Mouse (Mus musculus): ENCODE measurements at regions not wholly inside any gene's neighbourhood (a gene's known extent, or its start where the extent isn't known, plus 50 kb on each side); places are given as distances from the start of the nearest gene placed in this dataset.

GRCm38 (mm10) chr9:46593444-46593843, 273.7 kb upstream of the 4931429L15Rik start:
- Histone ChIP-seq H3K79me3 (ENCODE audit: low read depth) (no peaks in the 10 kb centered on the region), H3K27me3 (ENCODE audit: control insufficient read depth, insufficient read depth, insufficient read length) (no peaks in the 10 kb centered on the region), H3K79me2 (ENCODE audit: control insufficient read depth, insufficient read depth) (no peaks in the 10 kb centered on the region), H3ac (ENCODE audit: control insufficient read depth, insufficient read length, low read depth) (no peak overlapping the region), H3K36me3 (ENCODE audit: control insufficient read depth, insufficient read depth) (no peaks in the 10 kb centered on the region), H3K4me3 (ENCODE audit: insufficient read depth, poor library complexity, severe bottlenecking) (no peak overlapping the region)
- no peak for TF ChIP-seq FOSL1 (IDR thresholded peaks at IDR 0.05; ENCODE audit: insufficient read depth, low read length, poor library complexity, severe bottlenecking)
- TF ChIP-seq CEBPB (IDR thresholded peaks at IDR 0.05; ENCODE audit: low read depth): no peak
- TF ChIP-seq MYOG (IDR thresholded peaks at IDR 0.05; ENCODE audit: control insufficient read depth, extremely low read depth, insufficient read length): no peak
- no peak for TF ChIP-seq MAX (IDR thresholded peaks at IDR 0.05)
- TF ChIP-seq CTCF (IDR thresholded peaks at IDR 0.05; ENCODE audit: control insufficient read depth, insufficient read depth, insufficient read length): no peak
- TF ChIP-seq USF1 (IDR thresholded peaks at IDR 0.05; ENCODE audit: low read depth): no peak
- no peak for TF ChIP-seq MYOD1 (IDR thresholded peaks at IDR 0.05; ENCODE audit: control insufficient read depth, insufficient read length, low read depth)

GRCm38 (mm10) chr9:46592908-46593307, 273.1 kb upstream of the 4931429L15Rik start:
- no peak for TF ChIP-seq USF1 (IDR thresholded peaks at IDR 0.05; ENCODE audit: low read depth)
- no peak for TF ChIP-seq CEBPB (IDR thresholded peaks at IDR 0.05; ENCODE audit: low read depth)
- no peak for TF ChIP-seq MYOG (IDR thresholded peaks at IDR 0.05; ENCODE audit: control insufficient read depth, extremely low read depth, insufficient read length)
- no peak for TF ChIP-seq MYOD1 (IDR thresholded peaks at IDR 0.05; ENCODE audit: control insufficient read depth, insufficient read length, low read depth)
- no peak for TF ChIP-seq MAX (IDR thresholded peaks at IDR 0.05)
- no peak for TF ChIP-seq CTCF (IDR thresholded peaks at IDR 0.05; ENCODE audit: control insufficient read depth, insufficient read depth, insufficient read length)
- no peak for TF ChIP-seq FOSL1 (IDR thresholded peaks at IDR 0.05; ENCODE audit: insufficient read depth, low read length, poor library complexity, severe bottlenecking)
- H3K79me3 ChIP-seq (ENCODE audit: low read depth): no peaks in the 10 kb centered on the region

DNA sequence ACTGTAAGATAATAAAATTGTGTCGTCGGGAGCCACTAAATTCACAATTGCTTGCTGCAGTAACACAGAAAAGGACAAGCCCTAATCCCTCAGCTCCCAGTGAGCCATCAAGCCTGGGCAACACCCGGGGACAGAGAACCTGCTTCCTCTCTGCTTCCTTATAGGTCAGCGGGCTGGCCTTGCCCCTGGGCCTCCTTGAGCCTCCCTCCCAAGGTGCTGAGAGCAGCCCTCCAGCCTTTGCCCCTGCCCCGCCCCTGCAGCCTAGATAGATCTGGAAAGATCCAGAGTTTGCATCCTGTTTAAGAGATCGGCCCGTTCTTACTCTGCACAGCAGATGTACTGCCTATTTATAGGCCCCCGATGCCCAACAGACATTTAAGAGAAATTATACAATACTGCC, 267.0 kb upstream of the 4931429L15Rik start:
- no peaks in the 10 kb centered on the region for H3K36me3 ChIP-seq (ENCODE audit: control insufficient read depth, insufficient read depth)
- H3ac ChIP-seq (ENCODE audit: control insufficient read depth, insufficient read length, low read depth): no peak overlapping the region
- H3K79me3 ChIP-seq (ENCODE audit: low read depth): no peaks in the 10 kb centered on the region
- no peak overlapping the region for H3K4me3 ChIP-seq (ENCODE audit: insufficient read depth, poor library complexity, severe bottlenecking)
- no peaks in the 10 kb centered on the region for H3K27me3 ChIP-seq (ENCODE audit: control insufficient read depth, insufficient read depth, insufficient read length)
- TF ChIP-seq USF1 (IDR thresholded peaks at IDR 0.05; ENCODE audit: low read depth): no peak
- TF ChIP-seq FOSL1 (IDR thresholded peaks at IDR 0.05; ENCODE audit: insufficient read depth, low read length, poor library complexity, severe bottlenecking): no peak
- TF ChIP-seq CEBPB (IDR thresholded peaks at IDR 0.05; ENCODE audit: low read depth): no peak
- TF ChIP-seq MYOD1 (IDR thresholded peaks at IDR 0.05; ENCODE audit: control insufficient read depth, insufficient read length, low read depth): no peak
- no peaks in the 10 kb centered on the region for H3K79me2 ChIP-seq (ENCODE audit: control insufficient read depth, insufficient read depth)

More at GRCm38 (mm10) chr9:46592908-46593307, 273.1 kb upstream of the 4931429L15Rik start:
- Histone ChIP-seq H3K36me3 (ENCODE audit: control insufficient read depth, insufficient read depth) (no peaks in the 10 kb centered on the region), H3K79me2 (ENCODE audit: control insufficient read depth, insufficient read depth) (no peaks in the 10 kb centered on the region), H3ac (ENCODE audit: control insufficient read depth, insufficient read length, low read depth) (no peak overlapping the region), H3K27me3 (ENCODE audit: control insufficient read depth, insufficient read depth, insufficient read length) (no peaks in the 10 kb centered on the region), H3K4me3 (ENCODE audit: insufficient read depth, poor library complexity, severe bottlenecking) (no peak overlapping the region)

DNA sequence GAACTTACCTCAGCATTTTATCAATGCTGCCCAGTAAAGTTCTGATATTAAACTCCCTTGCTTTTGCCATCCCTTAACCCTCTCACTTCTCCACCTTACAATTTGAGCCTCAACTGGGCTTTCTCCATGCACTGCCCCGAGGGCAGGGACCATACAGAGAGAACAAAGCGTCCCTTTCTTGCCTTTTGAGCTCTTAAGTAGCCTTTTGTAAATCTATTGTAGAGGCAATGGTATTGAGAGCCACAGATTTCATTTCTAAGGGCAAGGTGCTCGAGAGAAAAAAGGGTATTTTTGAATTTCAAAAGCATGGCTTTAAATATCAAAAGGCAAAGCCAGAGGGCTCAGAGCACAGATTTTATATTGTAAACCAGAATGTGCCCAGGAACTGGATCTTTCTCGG, 262.1 kb upstream of the 4931429L15Rik start:
- Histone ChIP-seq H3ac (ENCODE audit: control insufficient read depth, insufficient read length, low read depth) (no peak overlapping the region), H3K79me3 (ENCODE audit: low read depth) (no peaks in the 10 kb centered on the region), H3K27me3 (ENCODE audit: control insufficient read depth, insufficient read depth, insufficient read length) (no peaks in the 10 kb centered on the region), H3K79me2 (ENCODE audit: control insufficient read depth, insufficient read depth) (no peaks in the 10 kb centered on the region), H3K36me3 (ENCODE audit: control insufficient read depth, insufficient read depth) (no peaks in the 10 kb centered on the region), H3K4me3 (ENCODE audit: insufficient read depth, poor library complexity, severe bottlenecking) (no peak overlapping the region)
- no peak for TF ChIP-seq MAX (IDR thresholded peaks at IDR 0.05)
- TF ChIP-seq USF1 (IDR thresholded peaks at IDR 0.05; ENCODE audit: low read depth): no peak
- no peak for TF ChIP-seq CTCF (IDR thresholded peaks at IDR 0.05; ENCODE audit: control insufficient read depth, insufficient read depth, insufficient read length)
- no peak for TF ChIP-seq CEBPB (IDR thresholded peaks at IDR 0.05; ENCODE audit: low read depth)
- TF ChIP-seq MYOG (IDR thresholded peaks at IDR 0.05; ENCODE audit: control insufficient read depth, extremely low read depth, insufficient read length): no peak
- no peak for TF ChIP-seq MYOD1 (IDR thresholded peaks at IDR 0.05; ENCODE audit: control insufficient read depth, insufficient read length, low read depth)
- TF ChIP-seq FOSL1 (IDR thresholded peaks at IDR 0.05; ENCODE audit: insufficient read depth, low read length, poor library complexity, severe bottlenecking): no peak

DNA sequence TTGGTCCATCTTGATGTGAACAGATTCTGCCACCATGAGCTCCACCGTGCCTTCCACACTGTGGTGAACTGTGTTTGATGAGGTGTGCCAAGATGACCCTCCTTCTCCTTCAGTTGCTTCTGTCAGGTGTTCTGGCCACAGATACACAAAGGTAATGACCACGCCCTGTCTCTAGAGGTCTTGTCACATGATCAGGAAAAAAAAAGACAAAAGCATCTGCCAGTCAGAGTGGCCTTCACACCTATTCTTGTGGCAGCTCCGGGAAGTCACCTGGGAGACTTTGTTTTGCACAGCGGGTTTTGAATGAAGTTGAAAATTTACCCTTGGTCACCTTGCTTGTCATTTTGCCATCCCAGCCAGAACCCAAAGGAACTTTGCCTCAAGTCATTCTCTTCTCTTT, 242.5 kb upstream of the 4931429L15Rik start:
- H3ac ChIP-seq (ENCODE audit: control insufficient read depth, insufficient read length, low read depth): no peak overlapping the region
- H3K36me3 ChIP-seq (ENCODE audit: control insufficient read depth, insufficient read depth): no peaks in the 10 kb centered on the region
- no peaks in the 10 kb centered on the region for H3K79me3 ChIP-seq (ENCODE audit: low read depth)
- TF ChIP-seq FOSL1 (IDR thresholded peaks at IDR 0.05; ENCODE audit: insufficient read depth, low read length, poor library complexity, severe bottlenecking) (no peak), CTCF (IDR thresholded peaks at IDR 0.05; ENCODE audit: control insufficient read depth, insufficient read depth, insufficient read length) (no peak), CEBPB (IDR thresholded peaks at IDR 0.05; ENCODE audit: low read depth) (no peak), MAX (IDR thresholded peaks at IDR 0.05) (no peak), MYOG (IDR thresholded peaks at IDR 0.05; ENCODE audit: control insufficient read depth, extremely low read depth, insufficient read length) (no peak), MYOD1 (IDR thresholded peaks at IDR 0.05; ENCODE audit: control insufficient read depth, insufficient read length, low read depth) (no peak), USF1 (IDR thresholded peaks at IDR 0.05; ENCODE audit: low read depth) (no peak)
- no peaks in the 10 kb centered on the region for H3K27me3 ChIP-seq (ENCODE audit: control insufficient read depth, insufficient read depth, insufficient read length)
- no peaks in the 10 kb centered on the region for H3K79me2 ChIP-seq (ENCODE audit: control insufficient read depth, insufficient read depth)
- no peak overlapping the region for H3K4me3 ChIP-seq (ENCODE audit: insufficient read depth, poor library complexity, severe bottlenecking)

- Histone ChIP-seq H3K36me3 (ENCODE audit: control insufficient read depth, insufficient read depth) (no peaks in the 10 kb centered on the region), H3K79me3 (ENCODE audit: low read depth) (no peaks in the 10 kb centered on the region), H3K4me3 (ENCODE audit: insufficient read depth, poor library complexity, severe bottlenecking) (no peak overlapping the region), H3ac (ENCODE audit: control insufficient read depth, insufficient read length, low read depth) (no peak overlapping the region), H3K79me2 (ENCODE audit: control insufficient read depth, insufficient read depth) (no peaks in the 10 kb centered on the region), H3K27me3 (ENCODE audit: control insufficient read depth, insufficient read depth, insufficient read length) (no peaks in the 10 kb centered on the region)
- TF ChIP-seq MYOG (IDR thresholded peaks at IDR 0.05; ENCODE audit: control insufficient read depth, extremely low read depth, insufficient read length) (no peak), MAX (IDR thresholded peaks at IDR 0.05) (no peak), USF1 (IDR thresholded peaks at IDR 0.05; ENCODE audit: low read depth) (no peak), MYOD1 (IDR thresholded peaks at IDR 0.05; ENCODE audit: control insufficient read depth, insufficient read length, low read depth) (no peak), CEBPB (IDR thresholded peaks at IDR 0.05; ENCODE audit: low read depth) (no peak), CTCF (IDR thresholded peaks at IDR 0.05; ENCODE audit: control insufficient read depth, insufficient read depth, insufficient read length) (no peak), FOSL1 (IDR thresholded peaks at IDR 0.05; ENCODE audit: insufficient read depth, low read length, poor library complexity, severe bottlenecking) (no peak)
These were observed 238.7 kb upstream of the 4931429L15Rik start for GRCm38 (mm10) chr9:46558481-46558880.
